Mouse (Mus musculus): ENCODE data around the gene Rreb1. TPM values are rescaled to one million over a fixed set of nuclear protein-coding genes. Genes with fewer than 3 reads are reported as not detected.

The Rreb1 gene
- polyA plus RNA-seq (2014; fragmentation: Illumina TruSeq; extraction: RNeasy Lipid Tissue Mini Kit (QIAGEN cat#74804); ENCODE audit: low read depth, low replicate concordance), result 24.2 TPM

DNA sequence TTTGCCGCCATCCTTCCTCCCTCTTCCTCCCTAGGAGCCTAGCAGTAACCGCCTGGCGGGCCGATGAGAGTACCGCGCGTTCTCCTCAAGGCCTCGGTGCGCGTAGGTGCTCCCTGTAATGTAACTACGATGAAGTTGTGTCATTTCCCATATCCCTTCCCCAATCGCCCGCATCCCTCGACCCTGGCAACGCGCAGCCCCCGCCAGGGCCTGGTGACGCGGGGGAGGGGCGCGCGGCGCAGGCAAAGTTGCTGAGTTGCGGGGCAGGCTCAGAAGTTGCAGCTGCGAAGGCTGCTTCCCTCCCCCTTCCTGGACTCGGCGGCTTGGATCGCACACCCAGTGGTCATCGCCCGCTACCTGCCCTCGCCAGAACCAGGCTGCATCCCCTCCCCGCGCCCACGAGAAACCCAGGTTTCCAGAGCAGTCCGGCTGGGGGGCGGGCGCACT lies at the start of gene Rreb1:
Gene Rreb1, plus strand, starts transcription at position 254 of the 447 bp plus-strand sequence.

GRCm38 (mm10) chr13:37993704-37994404 lies 215.7 kb downstream of the Rreb1 start, which contains the start of gene Ssr1:
Gene Ssr1, minus strand, starts transcription at chr13:37994217.

Other genes with a start within 250 kb of the Rreb1 start
- 64.6 TPM for gene Ssr1, start 215.8 kb downstream of the Rreb1 start, polyA plus RNA-seq (2014; fragmentation: Illumina TruSeq; extraction: RNeasy Lipid Tissue Mini Kit (QIAGEN cat#74804); ENCODE audit: low read depth, low replicate concordance)

Measured in adipose tissue, adult 10 weeks (tissue).